Mouse (Mus musculus): Measurements from ENCODE around the gene Pomt1. TPM values are rescaled to one million over a fixed set of nuclear protein-coding genes. Genes with fewer than 3 reads are reported as not detected.

Pomt1 gene
- total RNA-seq (2014; rRNA removed; ENCODE audit: low replicate concordance) (19.8 and 21.4 TPM in 2 replicates), polyA plus RNA-seq (2015; fragmentation: Nextera tagmentation; extraction: Ambion mirVana) (6.7 and 7.4 TPM in 2 replicates)

GRCm38 (mm10) chr2:32235886-32236759 is at the start of gene Pomt1:
Gene Pomt1 (plus strand): TSS chr2:32236590.
- TF ChIP-seq CTCF (IDR thresholded peaks at IDR 0.05; ENCODE audit: low read depth) (0 out of 2 replicates have a peak, but pooled peaks have one; percentile 6), EP300 (IDR thresholded peaks at IDR 0.05; ENCODE audit: low read depth) (no peak)
- Histone ChIP-seq H3K4me1 (ENCODE audit: control insufficient read depth, insufficient read depth) (peaks cover 15% of the 10 kb centered on the region), H3K9me3 (replicated peaks; ENCODE audit: control insufficient read depth, low read length) (no peaks in the 10 kb centered on the region), H3K9ac (replicated peaks; ENCODE audit: low read depth, low read length) (peak within 1 kb of the TSS; percentile 67), H3K27me3 (ENCODE audit: control insufficient read depth, insufficient read depth, low read length) (no peaks in the 10 kb centered on the region), H3K36me3 (replicated peaks; ENCODE audit: control insufficient read depth, insufficient read depth, low read length) (peaks cover 32% of the 10 kb centered on the region), H3K4me2 (ENCODE audit: low read depth, low read length) (peak within 1 kb of the TSS; percentile 94), H3K27ac (ENCODE audit: low read depth) (peak within 1 kb of the TSS; percentile 91), H3K4me3 (ENCODE audit: low read depth, low read length) (peak within 1 kb of the TSS; percentile 68)
- WGBS = under 1% methylated on average over 54 of the region's 54 CpGs
- peak; percentile 97 for DNase-seq (ENCODE audit: low spot score)
- ATAC-seq (ENCODE audit: insufficient read depth, low read depth) = peak; percentile 88

DNA sequence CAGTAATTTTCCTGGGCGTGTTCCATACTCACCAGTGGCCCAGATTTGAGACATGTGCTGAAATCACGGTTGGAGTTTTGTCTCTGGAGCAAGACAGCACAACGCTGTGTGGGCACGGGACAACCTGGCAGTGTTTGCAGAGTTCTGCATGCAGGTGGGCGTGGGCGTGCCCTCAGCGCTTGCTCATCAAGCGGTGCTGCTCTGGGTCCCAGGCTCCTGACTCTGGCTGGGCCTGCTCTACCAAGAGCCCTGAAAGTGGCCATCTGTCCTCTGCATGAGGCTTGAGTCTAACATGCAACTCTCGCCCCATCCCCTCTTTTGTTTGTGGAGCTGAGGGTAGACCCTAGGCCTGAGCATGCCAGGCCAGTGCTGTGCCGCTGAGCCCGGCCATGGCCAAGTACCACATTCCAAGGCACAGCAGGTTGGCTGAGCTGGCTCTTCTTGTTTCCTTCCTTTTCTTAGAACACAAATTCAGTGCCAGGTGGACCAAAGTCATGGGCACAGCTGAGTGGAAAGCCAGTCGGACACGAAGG is 49.3 kb upstream of the Pomt1 start:
- Histone ChIP-seq H3K36me3 (replicated peaks; ENCODE audit: control insufficient read depth, insufficient read depth, low read length) (peaks cover 68% of the 10 kb centered on the region), H3K9me3 (replicated peaks; ENCODE audit: control insufficient read depth, low read length) (no peaks in the 10 kb centered on the region), H3K4me1 (ENCODE audit: control insufficient read depth, insufficient read depth) (peaks cover 16% of the 10 kb centered on the region), H3K4me3 (ENCODE audit: low read depth, low read length) (no peak overlapping the region), H3K4me2 (ENCODE audit: low read depth, low read length) (no peak overlapping the region), H3K27me3 (ENCODE audit: control insufficient read depth, insufficient read depth, low read length) (no peaks in the 10 kb centered on the region), H3K27ac (ENCODE audit: low read depth) (no peak overlapping the region), H3K9ac (replicated peaks; ENCODE audit: low read depth, low read length) (no peak overlapping the region)
- TF ChIP-seq CTCF (IDR thresholded peaks at IDR 0.05; ENCODE audit: low read depth) (no peak), EP300 (IDR thresholded peaks at IDR 0.05; ENCODE audit: low read depth) (no peak)
- no peak for DNase-seq (ENCODE audit: low spot score)
- WGBS = 83% methylated on average over 13 of the region's 13 CpGs
- ATAC-seq (ENCODE audit: insufficient read depth, low read depth) = no peak

DNA sequence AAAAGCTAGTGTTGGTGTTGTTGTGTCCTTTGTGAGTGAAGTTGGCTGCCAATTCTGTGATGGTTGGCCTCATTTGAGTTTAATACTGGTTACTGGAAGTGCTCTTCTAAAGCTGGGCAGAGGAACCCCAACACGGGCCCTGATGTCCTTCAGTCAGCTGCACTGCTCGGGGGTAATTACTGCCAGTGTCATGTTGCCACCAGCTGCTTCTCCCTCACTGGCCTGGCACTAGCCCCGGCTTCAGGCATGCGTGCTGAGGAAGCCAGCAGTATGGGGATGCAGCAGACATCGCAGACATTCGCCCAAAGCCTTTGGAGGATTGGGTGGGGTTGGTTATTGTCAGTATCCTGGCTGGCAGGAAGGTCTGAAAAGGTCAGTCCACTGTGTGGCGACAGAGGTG is 48.7 kb upstream of the Pomt1 start:
- H3K36me3 ChIP-seq (replicated peaks; ENCODE audit: control insufficient read depth, insufficient read depth, low read length) = peaks cover 72% of the 10 kb centered on the region
- no peak overlapping the region for H3K9ac ChIP-seq (replicated peaks; ENCODE audit: low read depth, low read length)
- ATAC-seq (ENCODE audit: insufficient read depth, low read depth) = no peak
- no peak overlapping the region for H3K27ac ChIP-seq (ENCODE audit: low read depth)
- 89% methylated on average over 7 of the region's 7 CpGs for WGBS
- no peaks in the 10 kb centered on the region for H3K27me3 ChIP-seq (ENCODE audit: control insufficient read depth, insufficient read depth, low read length)
- H3K4me1 ChIP-seq (ENCODE audit: control insufficient read depth, insufficient read depth) = peaks cover 11% of the 10 kb centered on the region
- DNase-seq (ENCODE audit: low spot score) = no peak
- H3K4me3 ChIP-seq (ENCODE audit: low read depth, low read length) = no peak overlapping the region
- H3K9me3 ChIP-seq (replicated peaks; ENCODE audit: control insufficient read depth, low read length) = no peaks in the 10 kb centered on the region
- TF ChIP-seq CTCF (IDR thresholded peaks at IDR 0.05; ENCODE audit: low read depth) = no peak
- no peak for TF ChIP-seq EP300 (IDR thresholded peaks at IDR 0.05; ENCODE audit: low read depth)
- no peak overlapping the region for H3K4me2 ChIP-seq (ENCODE audit: low read depth, low read length)

- ATAC-seq (ENCODE audit: insufficient read depth, low read depth) (no peak), DNase-seq (ENCODE audit: low spot score) (no peak)
- no peak overlapping the region for H3K4me3 ChIP-seq (ENCODE audit: low read depth, low read length)
- WGBS = 67% methylated on average over 5 of the region's 5 CpGs
- no peaks in the 10 kb centered on the region for H3K27me3 ChIP-seq (ENCODE audit: control insufficient read depth, insufficient read depth, low read length)
- TF ChIP-seq CTCF (IDR thresholded peaks at IDR 0.05; ENCODE audit: low read depth) (no peak), EP300 (IDR thresholded peaks at IDR 0.05; ENCODE audit: low read depth) (no peak)
- H3K27ac ChIP-seq (ENCODE audit: low read depth) = no peak overlapping the region
- peaks cover 73% of the 10 kb centered on the region for H3K36me3 ChIP-seq (replicated peaks; ENCODE audit: control insufficient read depth, insufficient read depth, low read length)
- H3K4me2 ChIP-seq (ENCODE audit: low read depth, low read length) = no peak overlapping the region
- H3K9ac ChIP-seq (replicated peaks; ENCODE audit: low read depth, low read length) = no peak overlapping the region
- no peaks in the 10 kb centered on the region for H3K4me1 ChIP-seq (ENCODE audit: control insufficient read depth, insufficient read depth)
- H3K9me3 ChIP-seq (replicated peaks; ENCODE audit: control insufficient read depth, low read length) = no peaks in the 10 kb centered on the region
These were observed 47.2 kb upstream of the Pomt1 start for GRCm38 (mm10) chr2:32189060-32189681.

GRCm38 (mm10) chr2:32190620-32191019 is 45.8 kb upstream of the Pomt1 start:
- Histone ChIP-seq H3K27ac (ENCODE audit: low read depth) (no peak overlapping the region), H3K9me3 (replicated peaks; ENCODE audit: control insufficient read depth, low read length) (no peaks in the 10 kb centered on the region), H3K4me3 (ENCODE audit: low read depth, low read length) (no peak overlapping the region), H3K36me3 (replicated peaks; ENCODE audit: control insufficient read depth, insufficient read depth, low read length) (peaks cover 75% of the 10 kb centered on the region), H3K9ac (replicated peaks; ENCODE audit: low read depth, low read length) (no peak overlapping the region), H3K27me3 (ENCODE audit: control insufficient read depth, insufficient read depth, low read length) (no peaks in the 10 kb centered on the region), H3K4me2 (ENCODE audit: low read depth, low read length) (no peak overlapping the region), H3K4me1 (ENCODE audit: control insufficient read depth, insufficient read depth) (no peaks in the 10 kb centered on the region)
- TF ChIP-seq EP300 (IDR thresholded peaks at IDR 0.05; ENCODE audit: low read depth) (no peak), CTCF (IDR thresholded peaks at IDR 0.05; ENCODE audit: low read depth) (0 out of 2 replicates have a peak, but pooled peaks have one; percentile 8)
- WGBS = 44% methylated on average over 1 of the region's 1 CpGs
- DNase-seq (ENCODE audit: low spot score) (no peak), ATAC-seq (ENCODE audit: insufficient read depth, low read depth) (no peak)
